Mouse (Mus musculus) heart, embryonic 14.5 days (tissue): ENCODE results near the gene Mlh3. TPM values are rescaled to one million over a fixed set of nuclear protein-coding genes. Genes with fewer than 3 reads are reported as not detected.
A peak's percentile ranks its signal among the peaks of the same experiment; 100 is the strongest.

Experiments
- ATAC-seq: fragments of 200-750 bp; cut with Nextera tagmentation; 2 replicates; pipeline ENCODE4 v1.8.0; 2017; ENCODE audit warnings: low read depth, moderate TSS enrichment; ENCODE audit not compliant: insufficient number of reproducible peaks, insufficient read depth, low FRiP score
- H3K27ac ChIP-seq, 2 experiments: fragments of 200-500 bp in 1 of 2; fragments of 300-500 bp in 1 of 2; sonication (generic) in 1 of 2; replicated peaks in 1 of 2; 2 replicates each; pipeline ENCODE4 v1.5.1; 2012 to 2014; ENCODE audit warnings: low read depth in 2 of 2, low read length in 2 of 2, control low read depth in 1 of 2, mild to moderate bottlenecking in 1 of 2, mixed read lengths in 1 of 2; ENCODE audit not compliant: control insufficient read depth in 1 of 2, insufficient read depth in 1 of 2
- H3K27me3 ChIP-seq: fragments of 300-500 bp; sonication (generic); 2 replicates; pipeline ENCODE4 v1.6.1; 2014; ENCODE audit warnings: mild to moderate bottlenecking, low read length, control low read depth; ENCODE audit not compliant: control insufficient read depth, insufficient read depth
- H3K36me3 ChIP-seq: fragments of 300-500 bp; sonication (generic); 2 replicates; pipeline ENCODE4 v1.6.1; 2014; ENCODE audit warnings: mild to moderate bottlenecking, control low read depth, low read length, mixed read lengths; ENCODE audit not compliant: control insufficient read depth, insufficient read depth
- H3K4me1 ChIP-seq, 2 experiments: fragments of 200-500 bp in 1 of 2; fragments of 300-500 bp in 1 of 2; sonication (generic) in 1 of 2; 2 replicates each; pipeline ENCODE4 v1.6.1; 2012 to 2014; ENCODE audit warnings: low read length in 2 of 2, control low read depth in 1 of 2, mixed read lengths in 1 of 2; ENCODE audit not compliant: control insufficient read depth in 2 of 2, insufficient read depth in 2 of 2
- H3K4me2 ChIP-seq: fragments of 300-500 bp; sonication (generic); 2 replicates; pipeline ENCODE4 v1.6.1; 2014; ENCODE audit warnings: mild to moderate bottlenecking, low read length
- H3K4me3 ChIP-seq, 2 experiments: fragments of 200-500 bp in 1 of 2; fragments of 300-500 bp in 1 of 2; sonication (generic) in 1 of 2; 2 replicates each; pipeline ENCODE4 v1.5.1; 2012 to 2014; ENCODE audit warnings: low read length in 2 of 2, mild to moderate bottlenecking in 2 of 2, control low read depth in 1 of 2, low read depth in 1 of 2, moderate library complexity in 1 of 2; ENCODE audit not compliant: control insufficient read depth in 1 of 2, insufficient read depth in 1 of 2
- H3K9ac ChIP-seq: fragments of 300-500 bp; sonication (generic); 2 replicates; pipeline ENCODE4 v1.6.1; 2014; ENCODE audit warnings: mild to moderate bottlenecking, low read length
- H3K9me3 ChIP-seq: fragments of 300-500 bp; sonication (generic); 2 replicates; pipeline ENCODE4 v1.6.1; 2016; ENCODE audit warnings: low read length, control low read depth; ENCODE audit not compliant: control insufficient read depth
- WGBS: fragments of 180-500 bp; shearing (Covaris S2); extraction: QIAGEN DNeasy Blood & Tissue Kit; methylation state at CpG from one replicate; pipeline ENCODE4 v1.1.7; 2014; 5-methylcytosine and 5-hydroxymethylcytosine counted together
- polyA plus RNA-seq: library from polyadenylated mRNA; unstranded; fragments of >200 nt; fragmentation: Nextera tagmentation; extraction: Ambion mirVana; gene quantifications from 2 replicates; pipeline ENCODE4 v1.2.1, GENCODE M21; 2014

The Mlh3 gene
- polyA plus RNA-seq, 1 experiment from 2014 or later = 6.2 TPM

DNA sequence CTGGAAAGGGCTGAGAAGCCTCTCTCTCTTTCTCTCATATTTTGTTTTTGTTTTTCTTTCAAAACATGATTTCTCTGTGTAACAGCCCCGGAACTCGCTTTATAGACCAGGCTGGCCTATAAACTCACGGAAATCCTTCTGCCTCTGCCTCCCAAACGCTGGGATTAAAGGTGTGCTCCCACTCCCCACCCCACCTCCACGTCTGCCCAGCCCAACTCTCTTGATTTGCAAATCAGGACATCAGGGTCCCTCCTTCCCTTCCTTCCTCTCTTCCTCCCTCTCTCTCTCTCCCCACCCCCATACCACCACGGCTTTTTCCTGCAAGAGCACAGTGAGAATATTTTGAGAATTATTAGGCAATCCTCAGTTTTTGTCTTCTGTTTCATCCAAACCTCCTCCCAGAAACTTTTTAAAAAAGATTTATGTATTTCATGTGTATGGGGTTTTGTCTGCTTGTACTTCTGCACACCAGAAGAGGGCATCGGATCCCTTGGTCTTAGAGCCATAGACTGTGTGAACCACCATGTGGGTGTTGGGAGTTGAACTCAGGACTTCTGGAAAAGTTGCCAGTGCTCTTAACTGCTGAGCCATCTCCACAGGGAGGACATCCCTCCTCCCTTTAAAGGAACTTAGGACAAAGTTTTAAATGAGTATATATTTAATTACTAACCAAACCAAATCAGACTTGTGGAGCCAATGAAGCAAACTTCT lies 888 bp upstream of the Mlh3 start:
- ATAC-seq = no peak
- no peak overlapping the region for H3K4me2 ChIP-seq
- peaks cover 16% of the 10 kb centered on the region for H3K36me3 ChIP-seq
- H3K27ac ChIP-seq = no peak overlapping the region
- H3K9ac ChIP-seq = no peak overlapping the region
- H3K9me3 ChIP-seq = peaks cover 3% of the 10 kb centered on the region; the same call in 1 of the 2 replicates
- 65% methylated on average over 7 of the region's 7 CpGs for WGBS
- no peak overlapping the region for H3K4me3 ChIP-seq
- H3K4me1 ChIP-seq = peaks cover 2 to 4% of the 10 kb centered on the region in 2 experiments; a peak in 3 of 4 replicates
- no peaks in the 10 kb centered on the region for H3K27me3 ChIP-seq

DNA sequence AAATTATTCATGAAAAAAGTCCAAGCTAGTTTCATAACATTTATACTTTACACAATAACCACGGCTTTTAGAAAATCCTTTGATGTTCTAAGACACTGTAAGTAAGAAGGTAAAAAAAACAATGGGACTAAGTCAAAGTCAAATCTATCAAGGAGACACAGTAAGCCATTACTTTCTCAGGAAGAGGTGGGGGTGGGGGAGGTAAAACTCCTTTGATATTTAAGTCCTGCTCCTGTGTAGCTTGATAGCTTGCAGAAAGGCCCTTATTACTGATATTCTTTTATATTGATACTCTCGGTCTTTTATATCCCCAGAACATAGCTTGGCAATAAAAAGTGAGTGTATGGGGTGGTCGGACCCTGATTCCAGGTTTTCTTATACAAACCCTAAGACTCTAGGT lies 578 bp downstream of the Mlh3 start:
- H3K4me3 ChIP-seq = peak overlapping the region; percentile 64 to 95
- H3K9ac ChIP-seq = peak overlapping the region; percentile 81
- H3K36me3 ChIP-seq = 0 out of 2 replicates have a peak, but pooled peaks cover 3% of the 10 kb centered on the region
- peak overlapping the region; percentile 74 for H3K4me2 ChIP-seq
- H3K9me3 ChIP-seq = peaks cover 3% of the 10 kb centered on the region; the same call in 1 of the 2 replicates
- ATAC-seq = no peak
- 47% methylated on average over 3 of the region's 3 CpGs for WGBS
- peaks cover 2 to 12% of the 10 kb centered on the region in 2 experiments; a peak in 3 of 4 replicates for H3K4me1 ChIP-seq
- H3K27me3 ChIP-seq = no peaks in the 10 kb centered on the region
- peak overlapping the region; percentile 75 to 79; a peak in 3 of 4 replicates for H3K27ac ChIP-seq

DNA sequence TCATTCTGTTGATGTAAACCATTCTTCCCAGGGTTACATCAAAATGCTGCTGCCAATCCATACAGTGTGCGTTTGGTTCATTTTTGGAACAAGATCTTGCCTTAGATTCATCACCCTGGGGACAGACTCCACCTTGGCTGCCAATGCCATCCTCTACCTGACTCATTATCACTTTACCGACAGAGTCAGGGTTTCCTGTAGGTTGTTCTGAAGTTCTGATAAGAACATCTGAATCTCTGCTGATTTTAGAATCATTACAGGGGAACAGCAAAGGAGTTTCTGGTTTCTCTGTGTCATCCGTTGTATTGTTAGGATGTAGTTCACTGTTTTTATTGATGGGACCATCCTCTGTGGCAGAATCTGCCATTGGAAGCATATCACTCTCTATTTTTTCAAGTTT lies 4.2 kb downstream of the Mlh3 start:
- WGBS = 72% methylated on average over 3 of the region's 3 CpGs

DNA sequence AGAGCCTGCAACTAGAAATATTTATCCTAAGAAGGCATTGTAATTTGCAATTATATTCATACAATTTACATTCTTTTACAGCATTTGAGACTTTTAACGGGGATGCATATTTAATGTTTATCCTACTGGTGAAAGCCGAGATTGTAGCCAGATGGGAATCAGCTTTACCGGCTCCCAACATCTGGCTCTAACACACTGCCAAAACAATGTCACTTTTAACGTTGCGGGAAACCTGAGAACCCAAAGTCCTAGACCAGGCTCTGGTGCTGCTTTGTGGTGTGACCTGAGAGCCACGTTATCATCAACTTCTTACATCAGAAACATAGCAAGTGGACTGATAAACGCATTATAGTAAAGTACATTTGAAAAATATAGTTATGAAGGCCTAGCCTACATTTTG lies 5.5 kb downstream of the Mlh3 start:
- Histone ChIP-seq H3K27ac (no peak overlapping the region), H3K36me3 (peaks cover 9% of the 10 kb centered on the region; the same call in 1 of the 2 replicates), H3K4me3 (no peak overlapping the region), H3K27me3 (no peaks in the 10 kb centered on the region), H3K9me3 (no peaks in the 10 kb centered on the region), H3K4me1 (peaks cover 3 to 16% of the 10 kb centered on the region in 2 experiments; a peak in 3 of 4 replicates), H3K9ac (no peak overlapping the region), H3K4me2 (no peak overlapping the region)
- 46% methylated on average over 7 of the region's 7 CpGs for WGBS
- ATAC-seq = no peak

More for the DNA sequence above, 4.2 kb downstream of the Mlh3 start:
- H3K9ac ChIP-seq = no peak overlapping the region
- no peak overlapping the region for H3K27ac ChIP-seq
- H3K9me3 ChIP-seq = no peaks in the 10 kb centered on the region
- no peak overlapping the region for H3K4me2 ChIP-seq
- H3K36me3 ChIP-seq = no peaks in the 10 kb centered on the region
- peaks cover 3 to 17% of the 10 kb centered on the region in 2 experiments; a peak in 3 of 4 replicates for H3K4me1 ChIP-seq
- H3K4me3 ChIP-seq = no peak overlapping the region
- H3K27me3 ChIP-seq = no peaks in the 10 kb centered on the region
- ATAC-seq = no peak

DNA sequence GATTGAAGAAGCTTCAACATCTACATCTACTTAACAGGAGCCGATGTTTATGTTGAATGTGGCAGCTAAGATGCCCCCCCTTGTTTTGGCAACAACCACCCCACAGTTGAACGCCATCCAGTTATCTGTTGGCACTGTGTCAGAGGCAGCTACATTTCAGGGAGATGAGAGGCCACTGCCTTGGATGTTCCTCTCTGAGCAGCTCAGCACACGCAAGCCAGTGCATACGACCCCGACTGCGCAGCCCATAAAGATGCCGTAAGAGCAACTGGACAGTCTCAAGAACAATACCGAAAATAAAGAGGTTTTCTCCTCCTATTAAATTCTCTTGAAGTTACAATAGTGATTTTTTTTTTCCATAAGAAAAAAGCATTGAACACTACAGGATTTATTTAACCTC lies 5.9 kb downstream of the Mlh3 start:
- H3K4me3 ChIP-seq = no peak overlapping the region
- no peak overlapping the region for H3K9ac ChIP-seq
- H3K36me3 ChIP-seq = peaks cover 10% of the 10 kb centered on the region; the same call in 1 of the 2 replicates
- H3K9me3 ChIP-seq = no peaks in the 10 kb centered on the region
- H3K27ac ChIP-seq = no peak overlapping the region
- no peak for ATAC-seq
- peaks cover 3 to 14% of the 10 kb centered on the region in 2 experiments; a peak in 3 of 4 replicates for H3K4me1 ChIP-seq
- no peak overlapping the region for H3K4me2 ChIP-seq
- no peaks in the 10 kb centered on the region for H3K27me3 ChIP-seq
- 69% methylated on average over 8 of the region's 8 CpGs for WGBS

DNA sequence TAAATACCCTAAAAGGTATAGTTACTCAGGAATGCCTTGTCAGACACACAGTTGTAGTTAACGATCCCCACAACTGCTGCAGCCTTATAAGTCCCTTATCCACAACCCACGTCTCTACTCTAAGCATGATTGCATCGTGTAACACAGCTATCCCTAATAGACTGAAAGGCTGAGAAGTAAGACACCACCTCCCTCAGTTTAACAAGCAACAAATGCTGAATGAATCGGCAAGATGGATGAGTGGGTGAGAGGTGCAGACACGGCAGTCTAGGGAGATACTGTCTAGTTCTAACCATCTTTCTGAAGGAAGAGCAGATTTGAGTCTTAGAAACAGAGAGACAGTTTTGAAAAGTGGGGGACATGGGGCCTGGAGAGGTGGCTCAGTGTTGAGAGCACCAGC lies 7.2 kb downstream of the Mlh3 start:
- ATAC-seq = no peak
- Histone ChIP-seq H3K27me3 (no peaks in the 10 kb centered on the region), H3K4me3 (no peak overlapping the region), H3K9me3 (no peaks in the 10 kb centered on the region), H3K36me3 (peaks cover 19% of the 10 kb centered on the region), H3K4me2 (no peak overlapping the region), H3K9ac (no peak overlapping the region), H3K27ac (no peak overlapping the region), H3K4me1 (peaks cover 3 to 14% of the 10 kb centered on the region in 2 experiments; a peak in 3 of 4 replicates)
- 68% methylated on average over 5 of the region's 5 CpGs for WGBS

DNA sequence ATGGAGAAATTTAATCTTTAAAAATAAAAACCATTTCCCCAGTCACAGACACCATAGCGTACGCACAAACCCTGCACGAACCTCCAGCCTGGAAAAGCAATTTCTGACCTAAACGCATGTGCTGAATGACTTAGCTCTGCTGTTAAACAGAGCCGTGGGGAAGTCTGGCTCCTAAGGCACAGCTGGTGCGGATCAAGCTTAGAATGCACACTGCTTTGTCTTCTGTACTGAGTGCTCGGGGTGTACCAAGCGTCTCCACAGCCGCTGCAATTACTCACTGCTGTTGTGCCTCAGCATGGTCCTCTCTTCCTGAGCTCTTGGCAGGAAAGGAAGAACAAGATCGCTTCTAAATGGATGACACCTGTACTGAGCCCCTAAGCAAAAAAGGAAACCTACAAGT lies 7.9 kb downstream of the Mlh3 start:
- no peaks in the 10 kb centered on the region for H3K9me3 ChIP-seq
- H3K36me3 ChIP-seq = peaks cover 19% of the 10 kb centered on the region
- H3K27ac ChIP-seq = 0 out of 4 replicates have a peak overlapping the region, but pooled peaks of 1 of the 2 experiments have one; percentile 15
- no peak overlapping the region for H3K4me3 ChIP-seq
- H3K4me1 ChIP-seq = peaks cover 3 to 14% of the 10 kb centered on the region in 2 experiments; a peak in 3 of 4 replicates
- no peak overlapping the region for H3K4me2 ChIP-seq
- no peak overlapping the region for H3K9ac ChIP-seq
- no peak for ATAC-seq
- H3K27me3 ChIP-seq = no peaks in the 10 kb centered on the region
- 72% methylated on average over 10 of the region's 10 CpGs for WGBS
